Mouse (Mus musculus) thymus, postnatal 14 days (tissue): ENCODE data around the gene A4gnt.
"Not testable (repeated sequence)": the region's sequence is repeated elsewhere in the genome, so short reads cannot be mapped to it uniquely, and the experiment has no call there.

Experiments used
- DNase-seq: peaks from one replicate; pipeline ENCODE4 v3.0.0; 2021

The A4gnt gene

GRCm38 (mm10) chr9:99612202-99612601, at the start of gene A4gnt:
TSS of gene A4gnt (plus strand) at chr9:99612502.
- DNase-seq = no peak

DNA sequence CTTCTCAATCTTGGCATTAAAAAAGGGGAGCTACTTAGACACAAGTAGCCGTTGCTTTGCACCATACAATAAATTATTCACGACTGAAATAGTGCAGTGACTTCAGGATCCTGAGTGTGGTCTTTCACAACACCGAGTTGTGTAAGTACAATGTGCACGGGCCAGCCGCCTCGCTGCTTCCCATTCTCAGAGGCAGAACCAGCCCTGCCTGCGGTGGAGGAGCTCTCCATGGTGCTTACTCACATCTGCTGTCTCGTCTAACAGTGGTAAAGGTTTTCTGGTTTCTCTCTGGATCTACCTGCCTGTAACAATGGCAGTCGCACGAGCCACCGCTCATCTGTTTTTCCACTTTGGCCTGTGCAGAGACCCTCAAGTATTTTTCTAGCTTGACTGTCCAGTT, 48.6 kb upstream of the A4gnt start:
- peak; percentile 68 for DNase-seq

- no peak for DNase-seq
Observed at GRCm38 (mm10) chr9:99568023-99568346, 44.3 kb upstream of the A4gnt start.

GRCm38 (mm10) chr9:99568347-99569070, 43.8 kb upstream of the A4gnt start, which contains the start of gene Armc8:
TSS of gene Armc8 (minus strand) at chr9:99568899.
- peak; percentile 95 for DNase-seq

- no peak for DNase-seq
Observed at GRCm38 (mm10) chr9:99569071-99569397, 43.3 kb upstream of the A4gnt start.

DNA sequence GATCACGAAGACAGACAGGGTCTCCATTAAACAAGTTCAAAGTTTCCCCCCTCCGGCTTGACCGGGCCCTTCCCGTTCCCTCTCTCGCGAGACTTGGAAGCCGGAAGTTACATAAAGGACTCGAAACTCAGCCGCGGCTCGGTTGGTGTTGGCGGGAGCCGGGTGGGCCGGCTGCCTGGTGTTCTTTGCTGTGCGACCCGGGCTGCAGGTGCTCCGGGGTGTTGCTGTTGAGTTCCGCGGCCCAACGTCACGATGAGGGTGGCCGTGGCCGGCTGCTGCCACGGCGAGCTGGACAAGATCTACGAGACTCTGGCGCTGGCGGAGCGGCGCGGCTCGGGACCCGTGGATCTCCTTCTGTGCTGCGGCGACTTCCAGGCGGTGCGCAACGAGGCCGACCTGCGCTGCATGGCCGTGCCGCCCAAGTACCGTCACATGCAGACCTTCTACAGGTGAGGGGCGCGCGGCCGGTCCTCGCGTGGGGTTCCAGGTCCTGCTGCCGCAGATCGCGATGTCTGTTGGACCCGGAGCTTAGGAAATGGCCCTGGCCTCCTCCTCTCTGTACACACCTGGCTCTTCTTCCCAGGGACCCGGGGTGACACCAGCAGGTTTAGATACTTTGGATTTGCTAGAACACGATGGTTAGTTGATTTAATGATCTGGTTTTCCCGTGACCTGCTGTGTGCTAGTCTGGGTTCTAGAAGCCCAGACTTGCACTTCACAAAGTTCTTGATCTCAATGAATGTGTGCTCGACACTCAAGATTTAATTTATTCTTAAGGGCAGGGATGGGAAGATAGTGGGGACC, 36.4 kb upstream of the A4gnt start, which contains the start of gene Dbr1:
TSS of gene Dbr1 (plus strand) at position 123 of the 804 bp plus-strand sequence.
- DNase-seq = peak; percentile 93

GRCm38 (mm10) chr9:99580655-99581054, 31.6 kb upstream of the A4gnt start:
- DNase-seq = peak; percentile 40

DNA sequence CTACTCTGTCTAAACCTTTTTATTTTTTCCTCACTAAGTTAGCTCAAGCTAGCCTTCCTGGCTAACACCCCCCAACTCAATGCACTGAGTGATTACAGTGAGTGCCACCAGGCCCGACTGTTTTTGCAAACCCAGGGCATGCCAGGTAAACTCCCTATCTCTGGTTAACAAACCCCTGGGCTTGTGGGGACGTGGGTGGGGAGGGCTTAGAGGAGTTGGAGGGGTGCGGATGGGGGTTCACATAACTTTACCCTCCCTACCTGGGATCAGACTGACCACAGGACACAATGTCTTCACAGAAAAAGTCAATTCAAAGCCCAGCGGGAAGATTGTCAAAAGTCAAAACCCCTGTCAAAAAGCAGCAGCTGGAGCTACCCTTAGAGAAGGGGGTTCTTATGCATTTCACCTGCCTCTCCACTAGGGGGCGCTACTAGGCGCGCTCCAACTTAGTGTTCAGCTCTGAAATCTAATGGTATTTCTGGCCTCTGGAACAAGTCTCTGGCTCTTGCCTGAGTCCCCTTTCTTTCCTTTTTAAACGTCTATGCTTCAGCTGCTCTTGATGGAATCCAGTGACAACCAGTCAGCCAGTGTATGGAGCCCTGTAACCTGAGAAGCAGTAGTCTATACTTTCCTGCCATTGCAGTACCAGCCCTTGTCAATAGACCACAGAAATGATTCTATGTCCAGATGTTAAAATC, 24.6 kb upstream of the A4gnt start:
- peak; percentile 51 for DNase-seq

- no peak for DNase-seq
Observed at GRCm38 (mm10) chr9:99591144-99591543, 21.2 kb upstream of the A4gnt start.

GRCm38 (mm10) chr9:99599127-99599526, 13.2 kb upstream of the A4gnt start:
- not testable (repeated sequence) for DNase-seq

GRCm38 (mm10) chr9:99603566-99603965, 8.7 kb upstream of the A4gnt start:
- no peak for DNase-seq

GRCm38 (mm10) chr9:99619688-99620087, 7.4 kb downstream of the A4gnt start:
- DNase-seq = no peak

- DNase-seq = no peak
Observed at GRCm38 (mm10) chr9:99620196-99620595, 7.9 kb downstream of the A4gnt start.

- no peak for DNase-seq
Observed at GRCm38 (mm10) chr9:99622034-99622433, 9.7 kb downstream of the A4gnt start.

DNA sequence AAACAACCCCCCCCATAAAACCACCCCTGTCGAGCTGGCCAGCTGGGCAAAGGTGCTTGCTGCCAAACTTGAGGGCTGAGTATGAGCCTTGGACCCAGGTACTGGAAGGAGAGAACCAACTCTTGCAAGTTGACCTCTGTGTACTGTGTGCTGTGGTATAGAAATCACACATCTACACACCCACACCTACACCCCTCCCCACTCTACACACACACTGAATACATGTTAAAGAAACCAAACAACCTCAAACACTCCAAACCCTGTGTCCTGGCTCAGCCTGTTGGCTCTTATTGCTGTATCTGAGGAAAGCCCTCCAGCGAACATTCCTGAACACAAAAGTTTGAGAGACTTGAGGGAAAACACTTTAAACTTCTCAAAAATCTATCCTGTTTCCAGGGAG, 10.7 kb downstream of the A4gnt start:
- no peak for DNase-seq

DNA sequence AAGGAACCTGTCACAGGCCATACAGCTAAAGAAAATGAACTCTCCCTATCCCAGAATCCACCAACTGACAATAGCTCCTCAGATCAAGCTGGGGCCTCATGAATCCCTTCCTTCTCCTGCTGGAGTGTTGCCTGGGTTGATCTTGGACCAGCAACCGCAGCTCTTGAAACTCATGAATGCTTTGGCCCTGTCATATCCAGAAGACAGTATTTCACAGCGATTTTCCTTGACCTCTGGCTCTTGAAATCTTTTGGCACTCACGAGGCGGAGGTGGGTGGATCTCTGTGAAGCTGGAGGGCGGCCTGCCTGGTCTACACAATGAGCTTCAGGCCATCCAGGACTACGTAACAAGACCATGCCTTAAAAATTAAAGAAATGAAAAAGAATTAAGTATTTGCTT, 11.8 kb downstream of the A4gnt start:
- no peak for DNase-seq

- no peak for DNase-seq
Observed at GRCm38 (mm10) chr9:99628581-99628980, 16.3 kb downstream of the A4gnt start.

DNA sequence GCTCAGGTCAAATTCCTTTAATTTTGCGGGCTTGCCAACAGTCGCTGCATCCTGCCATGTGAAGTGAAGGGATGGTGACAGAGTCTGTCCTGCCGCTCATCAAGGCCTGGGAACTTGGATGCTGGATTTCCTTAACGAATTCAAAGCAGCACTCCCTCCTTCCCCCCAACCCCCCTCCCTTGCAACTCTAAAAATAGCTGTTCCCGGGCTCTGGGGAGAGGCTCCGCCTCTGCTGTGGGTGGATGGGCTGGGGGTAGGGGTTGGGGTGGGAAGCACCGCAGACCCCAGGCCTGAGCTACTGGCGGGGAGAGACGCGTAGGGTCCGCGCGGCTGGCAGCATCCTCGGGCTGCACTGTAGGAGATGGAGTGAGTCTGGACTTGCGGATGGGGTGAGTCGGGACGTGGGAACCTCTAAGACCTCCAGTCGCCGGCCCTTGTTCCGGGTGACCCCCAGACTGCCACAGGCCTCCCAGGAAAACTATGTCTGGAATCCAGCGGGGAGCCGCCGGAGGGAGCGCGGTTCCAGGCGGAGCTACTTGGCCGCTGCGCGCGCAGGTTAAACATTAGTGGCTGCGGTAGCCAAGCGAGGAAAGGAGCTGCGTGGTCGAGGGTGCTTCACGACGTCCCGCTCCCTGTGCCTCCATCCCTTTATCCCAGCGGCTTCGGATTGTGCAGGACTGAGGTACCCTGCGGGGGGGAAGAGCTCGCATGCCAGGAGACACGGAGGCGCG, 17.1 kb downstream of the A4gnt start, which contains the start of gene Dzip1l:
TSS of gene Dzip1l (plus strand) at position 216 of the 731 bp plus-strand sequence.
- DNase-seq = no peak

- DNase-seq = no peak
Observed at GRCm38 (mm10) chr9:99630071-99630470, 17.8 kb downstream of the A4gnt start.

DNA sequence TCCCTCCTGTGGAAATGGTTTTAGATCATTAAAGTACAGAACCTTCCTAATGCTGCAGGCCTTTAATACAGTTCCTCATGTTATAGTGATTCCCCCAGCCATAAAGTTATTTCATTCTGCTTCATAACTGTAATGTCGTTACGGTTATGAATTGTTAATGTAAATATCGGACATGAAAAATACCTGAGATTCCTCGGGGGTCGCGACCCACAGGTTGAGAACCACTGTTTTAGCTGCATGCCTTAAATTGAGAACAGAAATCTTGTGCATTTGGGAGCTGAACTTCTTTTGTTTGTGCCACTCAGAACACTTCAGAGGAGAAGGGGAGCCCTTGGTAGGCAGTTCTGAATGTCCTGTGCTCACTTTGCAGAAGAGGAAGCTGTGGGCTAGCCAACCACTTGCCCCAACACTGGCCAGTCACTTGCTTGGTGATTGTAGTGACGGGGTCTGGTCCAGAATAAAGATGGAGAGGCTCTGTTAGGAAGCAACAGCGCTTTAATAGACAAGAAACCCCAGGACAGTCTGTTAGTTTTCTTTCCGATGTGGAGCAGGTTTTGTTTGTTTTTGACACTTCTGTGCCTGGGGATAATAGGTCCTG, 18.3 kb downstream of the A4gnt start:
- DNase-seq = no peak

- DNase-seq = no peak
Observed at GRCm38 (mm10) chr9:99631781-99632180, 19.5 kb downstream of the A4gnt start.

- no peak for DNase-seq
Observed at GRCm38 (mm10) chr9:99632264-99632663, 20.0 kb downstream of the A4gnt start.

- DNase-seq = no peak
Observed at GRCm38 (mm10) chr9:99636776-99637175, 24.5 kb downstream of the A4gnt start.
